Mouse (Mus musculus): Measurements from ENCODE around the gene Morn5.

- TF ChIP-seq CTCF (IDR thresholded peaks at IDR 0.05; ENCODE audit: low read depth) (no peak), EP300 (IDR thresholded peaks at IDR 0.05; ENCODE audit: low read depth) (no peak)
Observed at GRCm38 (mm10) chr2:36067132-36067531, 17.9 kb downstream of the Morn5 start.
